8 mouse cellular contexts compared by ENCODE assay signal in genomic region chrX:50607636-50608035, GRCm38 (mm10).
DNase-seq lines count a peak whose midpoint lies in the region; ATAC-seq lines count a peak whose summit lies in the region.

No protein-coding gene starts in this region.

- peak; percentile 56 for DNase-seq in embryo, embryonic 10.5 days (ENCODE audit: low spot score)
- no peak for DNase-seq in embryo, embryonic 11 days
- peak; percentile 94 for DNase-seq in layer of hippocampus, adult 9-10 months (ENCODE audit: low spot score)
- DNase-seq in layer of hippocampus, adult 9-11 months: no peak
- peak; percentile 5 to 85 for DNase-seq in thymus, adult 18-20 months
- no peak for DNase-seq in adrenal gland, postnatal 10 days

- ATAC-seq in CD4-positive, CD25-positive, alpha-beta regulatory T cell, adult 4 months: peak; percentile 80
- peak; percentile 70 for ATAC-seq in inflammation-experienced regulatory T-cells, adult 6 months

Comparison
In these comparisons a context has a peak if more than half of its experiments do, and no peak if none do; other contexts are left out.
1. DNase-seq: peak in embryo, embryonic 10.5 days (single experiment), layer of hippocampus, adult 9-10 months (single experiment) and thymus, adult 18-20 months (2 of 2); none in embryo, embryonic 11 days (single experiment), layer of hippocampus, adult 9-11 months (single experiment) and adrenal gland, postnatal 10 days (single experiment).